Mouse (Mus musculus) granulocyte monocyte progenitor cell, adult 5-6 weeks (primary cell): ENCODE results near the gene Ldlrad3. TPM values are rescaled to one million over a fixed set of nuclear protein-coding genes. Genes with fewer than 3 reads are reported as not detected.

Experiments used
- ATAC-seq: replicated peaks from 2 replicates; pipeline ENCODE4 v1.8.0; 2016; ENCODE audit warnings: mild to moderate bottlenecking, moderate TSS enrichment, inconsistent platforms; ENCODE audit not compliant: poor library complexity, severe bottlenecking
- total RNA-seq, 2 experiments: library from RNA; stranded (forward) in 1 of 2; stranded (reverse) in 1 of 2; fragments of 200-712, 200-1000 nt in 1 of 2; fragments of >200 nt in 1 of 2; fragmentation: Nextera tagmentation in 1 of 2; gene quantifications; 2 replicates each; pipeline ENCODE4 v1.2.3; 2014 to 2017

Gene Ldlrad3
- total RNA-seq, 2 experiments from 2014 or later = 25.7 to 30.3 TPM

- no peak for ATAC-seq
Measured at GRCm38 (mm10) chr2:102014538-102015113, 171.6 kb downstream of the Ldlrad3 start.

DNA sequence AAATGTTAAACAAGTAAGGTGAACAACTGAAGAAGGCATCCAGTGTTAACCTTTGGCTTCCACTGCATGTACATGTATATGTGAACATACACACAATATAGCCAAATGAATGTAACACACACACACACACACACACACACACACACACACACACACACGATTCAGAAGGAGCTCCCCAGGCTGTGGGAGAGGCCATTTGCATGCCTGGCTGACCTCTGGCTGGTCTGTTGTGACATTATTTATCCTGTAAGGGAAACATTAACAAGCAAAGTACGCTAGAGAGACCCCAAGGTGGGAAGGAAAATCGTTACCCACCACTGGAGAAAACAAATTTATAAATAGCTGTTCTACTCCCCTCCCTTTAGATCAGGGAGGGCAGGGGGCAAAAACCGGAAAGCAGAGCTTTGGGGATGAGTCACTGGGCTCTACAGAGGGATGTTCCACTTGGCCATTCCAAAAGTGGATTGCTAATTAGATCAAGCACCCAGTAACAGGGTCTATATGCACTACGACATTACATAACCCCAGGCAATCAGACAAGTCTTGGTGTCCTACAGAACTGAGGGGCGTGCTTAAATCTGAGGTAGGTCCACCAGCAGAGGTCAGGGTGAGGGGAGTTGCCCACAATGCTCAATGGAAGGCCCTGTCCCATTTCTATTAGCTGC lies 174.7 kb downstream of the Ldlrad3 start:
- no peak for ATAC-seq

GRCm38 (mm10) chr2:102009766-102010265 lies 176.4 kb downstream of the Ldlrad3 start:
- no peak for ATAC-seq

DNA sequence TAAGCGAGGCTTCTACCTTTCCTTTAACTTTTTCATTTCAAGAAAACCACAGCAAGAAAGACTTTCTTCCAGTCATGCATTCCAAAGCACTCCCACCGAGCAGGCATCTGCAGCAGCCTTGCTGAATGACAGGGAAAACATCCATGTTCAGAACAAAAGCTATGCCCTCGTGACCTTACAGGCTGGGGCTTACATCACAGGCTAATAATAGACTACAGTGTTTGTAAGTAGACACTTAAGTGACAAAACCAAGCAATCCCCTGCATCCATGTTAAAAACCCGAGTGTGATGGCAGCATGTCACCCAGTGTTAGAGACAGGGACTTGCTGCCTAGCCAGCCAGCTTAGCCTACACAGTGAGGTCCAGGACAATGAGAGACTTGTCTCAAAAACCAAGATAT lies 180.0 kb downstream of the Ldlrad3 start:
- ATAC-seq = no peak

DNA sequence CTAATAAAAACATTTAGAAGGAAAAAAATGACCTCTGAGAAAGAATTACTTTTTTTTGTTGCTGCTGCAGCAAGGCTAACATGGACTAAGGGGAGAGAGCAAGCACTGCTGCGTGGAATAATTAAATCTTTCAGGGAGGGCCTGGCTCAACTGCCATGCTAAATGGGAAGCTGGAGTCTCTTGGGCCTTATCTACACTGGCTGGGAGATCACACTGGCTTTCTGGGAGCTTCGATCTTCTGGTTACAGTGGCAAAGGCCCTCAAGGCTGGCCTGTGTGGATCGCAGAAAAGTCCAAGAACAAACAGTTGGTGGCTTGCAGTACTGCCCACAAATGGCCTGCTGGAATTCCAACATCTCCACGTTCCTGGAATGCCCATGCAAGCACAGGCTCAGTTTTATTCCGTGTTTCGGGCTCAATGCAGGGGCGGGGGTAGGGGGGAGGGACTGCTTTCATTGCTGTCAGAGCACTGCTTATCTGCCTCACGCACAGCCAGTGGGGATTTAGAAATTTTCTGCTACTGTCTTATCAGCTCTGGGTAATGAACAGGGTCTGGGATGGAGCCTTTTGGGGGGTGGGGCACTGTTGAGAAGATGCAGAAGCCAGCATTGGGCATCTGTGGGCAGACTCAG lies 180.7 kb downstream of the Ldlrad3 start:
- ATAC-seq = no peak

- ATAC-seq = no peak
Measured at GRCm38 (mm10) chr2:102003776-102004264, 182.4 kb downstream of the Ldlrad3 start.

- no peak for ATAC-seq
Measured at GRCm38 (mm10) chr2:102002974-102003775, 183.0 kb downstream of the Ldlrad3 start.

- ATAC-seq = peak; percentile 73
Measured at GRCm38 (mm10) chr2:102002408-102002973, 183.7 kb downstream of the Ldlrad3 start.

- peak; percentile 24; the same call in 1 of the 2 replicates for ATAC-seq
Measured at GRCm38 (mm10) chr2:102001661-102002060, 184.5 kb downstream of the Ldlrad3 start.

DNA sequence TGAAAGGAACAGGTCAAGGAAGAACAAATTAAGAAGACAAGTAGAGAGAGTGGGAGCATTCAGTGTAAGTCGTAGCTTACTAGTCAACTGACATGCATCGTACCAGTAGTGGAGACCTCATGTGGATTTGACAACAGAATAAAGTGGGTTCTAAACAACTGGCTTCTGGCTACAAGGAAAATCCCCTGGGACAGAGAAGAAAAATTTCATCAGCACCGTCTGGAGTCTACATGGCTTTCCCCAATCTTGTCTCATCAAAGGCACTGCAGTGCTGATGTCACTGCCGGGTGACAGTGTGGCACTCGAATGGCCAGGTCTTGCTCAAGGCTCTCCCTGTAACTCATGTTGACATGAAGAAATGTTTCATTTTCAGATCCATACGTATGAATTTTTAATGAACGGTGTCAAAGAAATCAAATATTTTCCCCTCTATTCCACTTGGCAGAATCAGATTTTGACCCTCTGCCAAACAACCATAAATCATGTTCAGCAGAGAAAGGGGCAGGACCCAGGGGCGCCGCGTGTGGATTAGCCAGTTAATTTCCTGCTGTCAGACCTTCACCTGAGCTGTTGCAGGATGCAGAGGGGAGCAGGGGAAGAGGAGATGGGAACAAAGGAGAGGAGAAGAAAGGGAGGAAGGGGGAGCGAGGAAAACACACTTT lies 187.1 kb downstream of the Ldlrad3 start:
- no peak for ATAC-seq

DNA sequence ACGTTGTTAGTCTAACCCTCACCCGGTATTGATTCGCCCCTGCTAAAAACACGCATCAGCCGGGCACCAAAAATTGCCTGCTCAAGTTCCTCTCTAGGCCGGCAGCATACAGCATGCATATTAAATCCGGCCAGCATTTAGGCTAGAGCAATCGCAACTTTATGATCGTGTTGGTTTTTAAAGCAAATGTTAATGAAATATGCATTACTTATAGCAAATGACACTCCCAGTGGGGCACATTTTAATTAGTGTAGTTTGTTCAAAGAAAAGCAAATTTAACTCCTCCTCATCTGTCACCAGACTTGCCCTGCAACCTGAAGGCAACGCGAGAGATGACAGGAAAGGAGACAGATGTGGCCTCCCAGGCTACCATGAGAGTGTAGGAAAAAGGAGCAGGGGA lies 189.2 kb downstream of the Ldlrad3 start:
- ATAC-seq = no peak

DNA sequence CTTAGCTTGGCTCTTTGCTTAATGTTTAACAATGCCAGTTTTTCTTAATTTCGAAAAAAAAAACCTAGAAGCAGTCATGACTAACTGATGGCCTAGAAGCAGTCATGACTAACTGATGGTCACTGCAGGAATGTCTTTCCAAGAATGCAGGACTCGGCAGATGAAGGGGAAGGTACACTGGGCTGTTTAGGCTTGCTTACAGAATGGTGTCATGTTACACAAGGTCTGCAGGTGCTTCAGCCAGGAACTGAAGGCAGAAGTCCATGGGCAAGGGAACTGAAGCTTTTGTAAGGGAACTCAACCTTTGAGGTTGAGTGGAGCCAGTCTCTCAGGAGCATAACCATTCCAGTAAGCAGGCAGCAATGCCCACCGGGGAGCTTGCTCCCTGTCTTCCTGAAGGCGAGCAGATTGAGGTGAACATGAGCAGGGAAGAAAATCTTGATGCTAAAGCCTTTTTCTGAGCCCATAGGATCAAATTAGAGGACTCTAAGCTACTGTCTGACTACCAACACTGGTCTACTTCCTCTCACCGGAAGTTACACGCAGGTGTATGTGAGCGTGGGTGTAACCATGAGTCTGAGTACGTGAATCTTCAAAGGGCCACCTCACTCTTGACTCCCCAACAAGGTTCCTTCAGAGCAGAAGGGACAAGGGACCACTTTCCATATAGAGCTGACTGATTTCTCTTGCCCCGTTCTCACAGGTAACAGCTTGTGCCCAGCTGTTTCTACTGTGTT lies 193.4 kb downstream of the Ldlrad3 start:
- 0 out of 2 replicates have a peak, but pooled peaks have one; percentile 20 for ATAC-seq

GRCm38 (mm10) chr2:101991726-101992125 lies 194.5 kb downstream of the Ldlrad3 start:
- peak; percentile 83 for ATAC-seq

DNA sequence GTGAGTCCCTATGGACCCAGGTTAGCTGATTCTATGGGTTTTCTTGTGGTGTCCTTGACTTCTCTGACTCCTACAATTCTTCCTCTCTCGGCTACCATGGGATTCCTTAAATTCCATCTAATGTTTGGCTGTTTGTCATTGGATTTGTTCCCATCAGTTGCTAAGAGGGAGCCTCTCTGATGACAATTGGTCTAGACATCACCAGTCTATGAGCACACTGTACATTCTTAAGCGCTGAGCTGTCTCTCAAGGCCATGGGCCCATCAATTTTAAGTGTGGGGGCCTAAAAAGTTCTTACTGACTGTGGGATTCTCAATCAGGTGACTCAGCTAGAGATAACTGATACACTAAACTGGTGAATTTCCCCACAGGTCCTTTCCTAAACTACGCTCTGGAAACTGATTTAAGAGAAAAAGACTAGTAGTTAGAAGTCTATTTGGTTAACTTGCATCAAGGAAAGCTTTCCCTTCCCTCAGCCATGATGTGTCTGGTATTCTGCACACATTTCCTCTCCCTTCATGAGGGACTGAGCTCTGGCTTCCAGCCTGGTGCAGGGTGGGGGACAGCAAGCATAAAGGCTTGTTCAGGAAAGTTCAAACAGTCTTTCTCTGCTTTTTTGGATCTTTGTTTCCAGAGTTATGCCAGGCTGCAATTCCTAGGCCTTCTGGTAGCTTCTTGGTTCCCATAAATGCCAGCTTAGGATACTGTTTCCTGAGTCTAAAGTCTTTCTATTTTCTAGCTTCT lies 199.7 kb downstream of the Ldlrad3 start:
- ATAC-seq = no peak

- no peak for ATAC-seq
Measured at GRCm38 (mm10) chr2:101983853-101984543, 202.2 kb downstream of the Ldlrad3 start.

DNA sequence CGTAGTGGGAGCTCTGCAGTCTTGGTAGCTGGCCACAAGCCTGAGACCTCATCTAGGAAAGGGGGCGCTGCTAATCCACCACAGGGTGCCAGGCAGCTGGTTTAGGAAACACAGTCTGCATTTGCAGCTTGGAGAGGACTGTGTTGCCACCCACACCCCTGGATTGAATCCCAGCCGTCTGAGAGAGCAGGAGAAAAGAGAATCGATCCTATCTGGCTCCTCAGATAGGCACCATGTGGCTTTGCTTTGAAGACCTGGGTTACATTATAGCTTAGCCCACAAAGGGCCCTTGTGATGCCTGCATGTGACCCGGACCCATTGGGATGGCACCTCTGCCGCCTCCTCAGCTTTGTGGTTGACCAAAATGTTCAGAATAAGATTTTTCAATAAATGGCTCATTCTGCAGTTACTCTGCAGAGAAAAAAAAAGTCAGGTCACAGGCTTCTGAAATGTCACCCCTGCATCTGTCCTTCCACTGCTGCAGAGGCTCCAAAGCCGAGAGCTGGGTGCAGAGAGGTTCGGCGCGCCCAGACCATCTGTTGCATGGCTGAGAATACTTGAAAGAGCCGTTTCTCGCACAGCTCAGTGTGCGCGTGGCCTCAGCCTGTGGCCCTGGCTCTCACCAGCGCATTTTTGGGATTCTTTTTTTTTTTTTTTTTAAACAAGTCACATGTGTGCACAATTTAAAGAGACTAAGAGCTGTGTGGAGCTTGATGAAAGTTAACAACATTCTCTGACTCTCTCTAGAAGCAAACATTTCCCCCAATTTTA lies 202.9 kb downstream of the Ldlrad3 start:
- no peak for ATAC-seq

DNA sequence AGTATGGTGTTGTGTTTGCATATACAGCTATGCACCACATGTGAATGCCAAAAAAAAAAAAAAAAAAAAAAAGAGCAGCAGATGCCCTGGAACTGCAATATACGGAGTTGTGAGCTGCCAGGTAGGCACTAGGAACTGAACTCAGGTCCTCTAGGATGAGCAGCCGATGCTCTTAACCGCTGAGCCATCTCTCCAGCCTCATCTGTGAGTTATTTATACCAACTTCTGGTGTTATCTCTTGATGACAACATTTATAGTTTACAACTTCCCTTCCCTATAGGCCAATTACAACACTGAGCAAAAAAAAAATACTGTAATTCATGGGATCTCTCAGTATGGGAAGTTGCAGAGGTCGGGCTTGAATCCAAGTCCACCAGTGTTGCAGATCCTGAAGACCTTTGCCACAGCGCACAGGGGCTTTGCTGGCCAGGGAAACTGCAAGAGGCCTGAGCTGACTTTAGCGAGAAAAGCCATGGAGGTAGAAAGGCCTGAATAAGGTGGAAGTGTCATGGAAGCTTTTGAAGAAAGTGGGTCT lies 204.2 kb downstream of the Ldlrad3 start:
- ATAC-seq = peak; percentile 22; the same call in 1 of the 2 replicates
